Comparison of ENCODE assay signal across 7 mouse cellular contexts in genomic region chr3:104541139-104542064, GRCm38 (mm10). TPM values are rescaled to one million over a fixed set of nuclear protein-coding genes. Genes with fewer than 3 reads are reported as not detected.
DNase-seq lines count a peak whose midpoint lies in the region; ATAC-seq and TF ChIP-seq lines count a peak whose summit lies in the region.

No protein-coding gene starts in this region.

- ATAC-seq in intestine, postnatal 0 days = peak; percentile 52
- peak; percentile 82 for ATAC-seq in midbrain, embryonic 12.5 days (ENCODE audit: low FRiP score, low read depth)

- H3K4me3 ChIP-seq in intestine, postnatal 0 days (ENCODE audit: low read depth, low read length) = 0 out of 2 replicates have a peak overlapping the region, but pooled peaks have one; percentile 7
- peak overlapping the region; percentile 28 for H3K4me3 ChIP-seq in midbrain, embryonic 12.5 days

- H3K9ac ChIP-seq in intestine, postnatal 0 days (ENCODE audit: low read depth, low read length) = peak overlapping the region; percentile 27; the same call in 1 of the 2 replicates
- peak overlapping the region; percentile 50 for H3K9ac ChIP-seq in midbrain, embryonic 12.5 days (replicated peaks)

- H3K4me1 ChIP-seq in intestine, postnatal 0 days (replicated peaks; ENCODE audit: control insufficient read depth, insufficient read depth, low read length) = no peaks in the 10 kb centered on the region; the same call in 1 of the 2 replicates
- peaks cover 13% of the 10 kb centered on the region for H3K4me1 ChIP-seq in midbrain, embryonic 12.5 days

- H3K36me3 ChIP-seq in intestine, postnatal 0 days (ENCODE audit: control insufficient read depth, insufficient read depth) = no peaks in the 10 kb centered on the region
- H3K36me3 ChIP-seq in midbrain, embryonic 12.5 days = no peaks in the 10 kb centered on the region

- H3K9me3 ChIP-seq in intestine, postnatal 0 days (ENCODE audit: control insufficient read depth) = no peaks in the 10 kb centered on the region
- no peaks in the 10 kb centered on the region for H3K9me3 ChIP-seq in midbrain, embryonic 12.5 days

- TF ChIP-seq CTCF in intestine, postnatal 0 days (IDR thresholded peaks at IDR 0.05; ENCODE audit: low read depth) = peak; percentile 90

- H3K4me2 ChIP-seq in intestine, postnatal 0 days (replicated peaks; ENCODE audit: low read depth) = peak overlapping the region; percentile 62
- peak overlapping the region; percentile 56 for H3K4me2 ChIP-seq in midbrain, embryonic 12.5 days (replicated peaks)

- no peaks in the 10 kb centered on the region for H3K27me3 ChIP-seq in intestine, postnatal 0 days (replicated peaks; ENCODE audit: control insufficient read depth, insufficient read depth, low read length)
- H3K27me3 ChIP-seq in midbrain, embryonic 12.5 days = no peaks in the 10 kb centered on the region

- peak overlapping the region; percentile 84 for H3K27ac ChIP-seq in intestine, postnatal 0 days (ENCODE audit: low read depth, low read length)
- H3K27ac ChIP-seq in midbrain, embryonic 12.5 days (replicated peaks) = peak overlapping the region; percentile 78

- intact Hi-C loops in left cerebral cortex, postnatal 4 days (cut with DNase I) = loop anchor here (10.0 kb wide), 1 partner anchor 133 kb away; no protein-coding TSS in a partner anchor

- WGBS in intestine, postnatal 0 days = 7% methylated on average over 21 of the region's 21 CpGs
- WGBS in midbrain, embryonic 12.5 days = 8% methylated on average over 21 of the region's 21 CpGs

- peak; percentile 62 for DNase-seq in adrenal gland, postnatal 25 days
- peak; percentile 62 for DNase-seq in embryo, embryonic 11.5 days (ENCODE audit: low read depth, low spot score)
- DNase-seq in gastrocnemius, postnatal 4 days (ENCODE audit: low spot score in 2 of 2) = peak; percentile 31 to 73
- DNase-seq in left cerebral cortex, postnatal 4 days = peak; percentile 75
- DNase-seq in spleen, adult 18-20 months = peak; percentile 28 to 44

RNA-seq across cellular contexts. Expression of gene Lrig2, which starts 29.7 kb away (rescaled TPM):
- total RNA-seq in adrenal gland, postnatal 25 days (2021) = 16.5 and 19.2 TPM in 2 replicates
- total RNA-seq in gastrocnemius, postnatal 4 days (2021) = 10 to 100 TPM; 16.8 to 16.9 TPM
- 6.4 TPM in 2 replicates for polyA plus RNA-seq in intestine, postnatal 0 days (2015; fragmentation: Nextera tagmentation; extraction: Ambion mirVana)
- total RNA-seq in left cerebral cortex, postnatal 4 days (2021) = 10 to 100 TPM; 35.9 to 36.9 TPM
- polyA plus RNA-seq in midbrain, embryonic 12.5 days (2016; fragmentation: Nextera tagmentation; extraction: Ambion mirVana) = 31.3 and 36.3 TPM in 2 replicates

Comparison
In these comparisons a context has a peak if more than half of its experiments do, and no peak if none do; other contexts are left out.
1. Peak in every context shown above with its lines: DNase-seq, ATAC-seq, H3K4me3 ChIP-seq and H3K27ac ChIP-seq.